Mouse (Mus musculus): ENCODE measurements around the gene Cd68.
"Not testable (repeated sequence)": the region's sequence is repeated elsewhere in the genome, so short reads cannot be mapped to it uniquely, and the experiment has no call there.

Gene Cd68

GRCm38 (mm10) chr11:69665961-69666664 is at the start of gene Cd68:
Cd68 (minus strand) TSS chr11:69666153.
- peak; percentile 94 for DNase-seq (ENCODE audit: extremely low read depth, low read depth)

GRCm38 (mm10) chr11:69715482-69715881 is 49.5 kb upstream of the Cd68 start:
- DNase-seq (ENCODE audit: extremely low read depth, low read depth) = no peak

GRCm38 (mm10) chr11:69714636-69715329 is 48.8 kb upstream of the Cd68 start:
- DNase-seq (ENCODE audit: extremely low read depth, low read depth) = no peak

GRCm38 (mm10) chr11:69712954-69713672 is 47.2 kb upstream of the Cd68 start:
- no peak for DNase-seq (ENCODE audit: extremely low read depth, low read depth)

DNA sequence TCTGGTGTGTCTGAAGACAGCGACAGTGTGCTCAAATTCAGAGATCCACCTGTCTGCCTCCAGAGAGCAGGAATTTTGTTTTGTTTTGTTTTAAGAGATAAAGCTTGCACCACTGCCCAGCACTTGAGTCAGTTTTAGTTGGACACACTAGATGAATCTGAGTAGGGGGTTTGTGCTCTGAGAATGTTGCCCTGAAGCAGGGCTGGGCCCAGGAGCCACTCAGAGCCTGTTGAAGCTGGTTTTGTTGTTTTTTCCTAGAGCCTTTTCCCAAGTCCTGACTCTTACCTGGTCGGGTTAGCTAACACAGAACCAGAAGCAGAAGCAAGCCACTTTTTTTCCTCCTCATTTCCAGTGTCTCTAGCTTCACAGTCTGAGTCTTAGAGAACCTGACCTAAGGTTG is 45.1 kb upstream of the Cd68 start:
- DNase-seq (ENCODE audit: extremely low read depth, low read depth) = no peak

GRCm38 (mm10) chr11:69710470-69710869 is 44.5 kb upstream of the Cd68 start:
- no peak for DNase-seq (ENCODE audit: extremely low read depth, low read depth)

DNA sequence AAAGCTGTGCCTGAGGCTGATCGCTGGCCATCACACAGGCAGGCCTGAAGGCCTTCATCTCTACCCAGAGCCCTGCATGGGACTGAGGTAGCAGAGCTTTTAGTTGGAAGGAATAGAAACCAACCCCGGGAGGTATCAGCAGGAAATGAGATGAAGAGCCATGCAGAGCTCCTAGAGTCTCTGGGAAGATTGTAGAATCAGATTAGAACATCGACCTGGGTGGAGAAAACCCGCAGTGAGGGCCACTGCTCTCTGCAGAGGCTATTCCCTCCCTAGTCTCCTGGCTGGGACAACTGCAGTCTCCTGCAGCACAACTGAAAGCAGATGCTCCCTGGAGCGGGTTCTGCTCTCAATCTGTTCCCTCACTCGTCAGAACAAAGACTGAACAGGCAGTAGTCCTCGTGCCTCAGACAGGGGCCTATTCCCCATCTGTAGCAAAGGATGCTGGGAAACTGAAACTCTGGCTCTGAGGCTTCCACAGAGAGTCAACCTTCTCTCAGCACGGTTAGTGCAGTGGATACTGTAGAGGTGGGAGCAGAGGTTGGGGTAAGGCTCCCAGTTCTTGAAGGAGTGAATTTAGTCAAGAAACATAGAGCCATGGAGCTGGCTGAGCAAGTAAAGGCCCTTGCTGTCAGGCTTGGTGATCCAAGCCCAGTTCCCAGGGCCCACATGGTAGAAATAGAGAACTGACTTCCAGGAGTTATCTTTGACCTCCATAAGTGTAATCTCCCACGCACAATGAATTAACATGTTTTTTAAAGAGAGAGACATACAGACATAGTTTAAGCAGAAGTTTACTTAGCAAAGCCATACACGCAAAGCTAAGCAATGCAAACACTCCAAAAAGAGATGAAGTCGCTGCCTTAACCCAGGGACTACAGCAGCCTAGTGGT is 43.8 kb upstream of the Cd68 start:
- no peak for DNase-seq (ENCODE audit: extremely low read depth, low read depth)

DNA sequence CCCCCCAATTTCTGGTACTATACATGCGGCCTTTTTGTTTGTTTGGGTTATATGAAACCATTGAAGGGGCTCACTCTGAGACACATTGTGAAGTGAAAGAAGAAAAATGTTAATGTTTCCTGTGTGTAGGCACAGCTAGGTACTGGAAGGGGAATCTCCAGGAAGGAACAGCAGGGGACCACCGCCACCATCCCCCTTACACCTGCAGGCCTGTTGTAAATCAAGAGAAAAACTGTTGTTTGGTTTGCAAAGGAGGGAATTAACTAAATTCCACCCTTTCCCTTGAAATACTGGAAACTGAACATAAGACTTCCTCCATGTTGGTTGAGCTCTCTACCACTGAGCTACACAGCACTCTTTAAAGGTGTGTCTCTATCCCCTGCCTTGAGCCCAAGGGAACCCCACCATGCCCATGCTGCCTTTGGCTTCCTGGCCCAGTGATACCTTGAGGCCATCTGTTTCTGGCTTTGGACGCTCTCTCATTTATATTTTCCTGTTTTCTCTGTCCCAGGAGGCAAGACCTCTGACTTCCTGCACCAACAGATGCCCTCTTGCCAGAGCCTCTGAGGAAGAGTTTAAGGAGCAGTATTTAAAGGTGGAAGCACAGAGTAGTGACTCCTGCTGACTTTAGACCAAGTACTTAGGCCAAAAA is 42.8 kb upstream of the Cd68 start:
- no peak for DNase-seq (ENCODE audit: extremely low read depth, low read depth)

- no peak for DNase-seq (ENCODE audit: extremely low read depth, low read depth)
Observed at GRCm38 (mm10) chr11:69707873-69708381, 42.0 kb upstream of the Cd68 start.

DNA sequence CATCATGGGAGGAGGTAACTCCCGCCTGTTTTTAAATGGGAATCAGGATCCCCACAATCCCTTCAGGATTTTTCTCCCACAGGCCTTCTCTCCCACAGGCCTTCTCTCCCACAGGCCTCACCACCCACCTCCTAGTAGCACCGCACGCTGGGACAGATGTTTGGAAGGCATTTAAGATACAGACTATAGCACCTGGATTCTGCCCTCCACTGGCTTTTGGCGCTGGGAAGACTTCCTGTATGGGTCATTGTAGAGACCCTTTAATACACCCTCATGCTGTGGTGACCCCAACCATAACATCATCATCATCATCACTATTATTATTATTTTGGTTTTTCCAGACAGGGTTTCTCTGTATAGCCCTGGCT is 41.5 kb upstream of the Cd68 start:
- no peak for DNase-seq (ENCODE audit: extremely low read depth, low read depth)

DNA sequence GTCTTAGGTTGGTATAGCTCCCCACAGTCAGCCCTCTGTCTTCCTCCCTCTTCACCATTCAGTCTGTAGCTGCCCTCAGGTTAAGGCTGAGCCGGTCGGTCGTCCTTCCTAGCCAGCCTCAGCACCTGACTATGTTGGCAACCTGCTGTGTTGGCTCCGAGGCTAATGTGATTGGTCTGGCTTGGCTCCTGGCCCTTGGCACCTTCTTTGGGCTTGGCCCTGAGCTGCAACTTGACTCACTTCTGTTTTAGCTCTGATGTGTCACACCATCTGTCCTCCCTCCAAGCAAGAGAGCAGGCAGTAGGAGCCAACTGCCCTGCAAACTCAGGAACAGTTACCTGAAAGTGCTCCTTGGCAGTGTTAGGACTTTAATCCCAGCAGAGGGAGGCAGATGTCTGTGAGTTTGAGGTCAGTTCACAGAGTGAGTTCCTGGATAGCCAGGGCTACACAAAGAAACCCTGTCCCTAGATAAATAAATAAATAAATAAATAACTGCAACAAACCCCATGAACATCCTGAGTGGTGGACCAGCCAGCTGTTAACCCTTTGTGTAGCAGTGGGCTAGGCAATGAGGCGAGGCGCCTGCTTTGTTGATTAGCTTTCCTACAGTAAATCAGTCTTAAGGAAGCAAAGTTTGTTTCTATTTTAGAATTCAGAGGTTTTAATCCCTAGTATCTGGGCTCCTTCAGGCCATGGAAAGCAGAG is 41.0 kb upstream of the Cd68 start:
- no peak for DNase-seq (ENCODE audit: extremely low read depth, low read depth)

GRCm38 (mm10) chr11:69704613-69705010 is 38.7 kb upstream of the Cd68 start:
- no peak for DNase-seq (ENCODE audit: extremely low read depth, low read depth)

- no peak for DNase-seq (ENCODE audit: extremely low read depth, low read depth)
Observed at GRCm38 (mm10) chr11:69703814-69704612, 38.1 kb upstream of the Cd68 start.

- DNase-seq (ENCODE audit: extremely low read depth, low read depth) = not testable (repeated sequence)
Observed at GRCm38 (mm10) chr11:69703381-69703780, 37.4 kb upstream of the Cd68 start.

DNA sequence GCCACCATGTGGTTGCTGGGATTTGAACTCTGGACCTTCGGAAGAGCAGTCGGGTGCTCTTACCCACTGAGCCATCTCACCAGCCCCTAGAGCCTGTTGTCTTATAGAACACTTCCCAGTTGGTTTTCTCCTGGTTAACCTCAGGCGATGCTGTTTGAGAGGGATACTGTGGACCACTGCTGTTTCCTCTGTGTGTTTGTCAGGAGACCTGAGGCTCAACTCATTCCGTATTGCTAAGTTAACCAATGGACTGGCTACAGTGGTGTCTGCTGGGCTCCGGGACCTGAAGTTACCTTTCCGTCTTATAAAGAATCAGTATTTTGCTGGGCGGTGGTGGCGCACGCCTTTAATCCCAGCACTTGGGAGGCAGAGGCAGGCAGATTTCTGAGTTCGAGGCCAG is 36.9 kb upstream of the Cd68 start:
- not testable (repeated sequence) for DNase-seq (ENCODE audit: extremely low read depth, low read depth)

GRCm38 (mm10) chr11:69699595-69699994 is 33.6 kb upstream of the Cd68 start:
- no peak for DNase-seq (ENCODE audit: extremely low read depth, low read depth)

- DNase-seq (ENCODE audit: extremely low read depth, low read depth) = no peak
Observed at GRCm38 (mm10) chr11:69698574-69698973, 32.6 kb upstream of the Cd68 start.

GRCm38 (mm10) chr11:69697396-69697795 is 31.4 kb upstream of the Cd68 start:
- no peak for DNase-seq (ENCODE audit: extremely low read depth, low read depth)
